Mouse (Mus musculus) erythroblast, embryonic 14.5 days (primary cell): Measurements from ENCODE around the gene Slc36a3.

Source experiments
- GATA1 ChIP-seq: IDR thresholded peaks from 2 replicates; pipeline ENCODE4 v1.6.1; 2012; ENCODE audit warnings: low read length, inconsistent platforms, mixed read lengths
- TAL1 ChIP-seq: IDR thresholded peaks from 3 replicates; pipeline ENCODE4 v1.6.1; 2012; ENCODE audit warnings: low read length, inconsistent platforms, mixed read lengths

DNA sequence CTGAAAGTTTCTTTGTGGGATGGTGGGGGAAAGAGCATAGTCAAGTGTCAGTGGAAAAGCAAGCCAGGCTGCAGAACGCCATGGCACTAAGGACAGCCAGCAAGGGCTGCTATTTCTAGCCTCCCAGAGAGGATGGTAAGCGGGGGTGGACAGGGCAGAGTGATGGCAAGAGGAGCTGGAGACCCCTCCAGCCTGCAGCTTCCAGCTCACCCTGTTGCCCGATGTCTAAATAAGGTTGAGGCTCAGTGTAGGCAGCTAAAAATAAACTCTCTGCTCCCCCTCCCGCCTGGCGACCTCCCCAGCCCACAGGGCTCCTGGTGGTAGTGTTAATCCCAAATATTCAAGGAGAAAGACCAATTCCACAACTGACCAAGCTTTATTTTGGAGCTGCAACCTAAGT lies 66.1 kb downstream of the Slc36a3 start:
- TF ChIP-seq GATA1 (no peak), TAL1 (no peak)
